Mouse (Mus musculus): ENCODE measurements at regions not wholly inside any gene's neighbourhood (a gene's known extent, or its start where the extent isn't known, plus 50 kb on each side); places are given as distances from the start of the nearest gene placed in this dataset.
A peak's percentile ranks its signal among the peaks of the same experiment; 100 is the strongest.

DNA sequence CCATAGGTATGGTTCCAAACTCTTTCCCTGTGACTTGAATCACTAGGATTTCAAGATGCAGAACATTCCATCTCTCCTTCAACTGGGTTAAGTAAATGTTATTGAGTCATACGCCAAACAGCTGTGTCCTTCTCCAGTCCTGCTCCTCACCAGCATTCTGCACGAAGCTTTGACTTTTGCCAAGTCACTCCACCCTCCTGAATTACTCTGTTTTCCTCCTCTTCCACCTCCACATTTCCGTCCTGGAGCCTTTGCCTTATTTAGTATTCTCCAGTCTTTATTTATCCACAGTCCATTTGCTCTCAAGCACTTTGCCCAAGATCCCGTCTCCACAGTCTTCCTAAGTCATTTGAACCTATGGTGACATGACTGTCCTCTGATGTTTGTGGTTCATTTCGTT is 193.1 kb upstream of the Arhgap20 start:
- Histone ChIP-seq H3K4me1 (replicated peaks; ENCODE audit: insufficient read depth, low read length) (no peaks in the 10 kb centered on the region), H3K4me3 (replicated peaks; ENCODE audit: low read depth, low read length) (no peak overlapping the region), H3K9me3 (replicated peaks; ENCODE audit: low read length) (no peaks in the 10 kb centered on the region), H3K27ac (no peak overlapping the region), H3K36me3 (ENCODE audit: insufficient read depth, low read length) (no peaks in the 10 kb centered on the region), H3K4me2 (ENCODE audit: low read length) (no peak overlapping the region), H3K27me3 (ENCODE audit: insufficient read depth, low read length) (no peaks in the 10 kb centered on the region), H3K9ac (ENCODE audit: low read depth, low read length) (no peak overlapping the region)
- no peak for DNase-seq (ENCODE audit: low spot score)
- 72% methylated on average over 5 of the region's 5 CpGs for WGBS
- ATAC-seq (replicated peaks; ENCODE audit: low FRiP score, low read depth): no peak
- no peak for TF ChIP-seq CTCF (IDR thresholded peaks at IDR 0.05; ENCODE audit: low read depth)

DNA sequence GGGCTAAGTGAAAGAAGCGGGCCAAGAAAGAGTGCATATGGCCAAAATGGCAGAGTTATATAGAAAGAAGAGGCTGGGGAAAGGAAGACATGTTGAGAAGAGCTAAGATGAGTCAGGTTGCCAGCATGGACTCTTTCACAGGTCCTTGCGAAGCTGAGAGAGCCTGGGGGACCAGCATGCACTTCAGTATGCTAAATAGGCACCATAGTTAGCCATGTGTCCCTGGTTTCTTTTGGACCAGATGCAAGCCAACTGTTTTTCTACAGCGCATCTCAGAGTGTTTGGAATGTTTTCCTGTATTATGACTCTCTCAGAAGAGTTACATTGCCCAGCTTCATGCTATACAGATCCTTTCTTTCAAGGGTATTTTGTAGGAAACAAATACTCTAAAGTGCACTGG is 183.5 kb upstream of the Arhgap20 start:
- ATAC-seq (replicated peaks; ENCODE audit: low FRiP score, low read depth) (no peak), DNase-seq (ENCODE audit: low spot score) (no peak)
- Histone ChIP-seq H3K4me3 (replicated peaks; ENCODE audit: low read depth, low read length) (no peak overlapping the region), H3K9me3 (replicated peaks; ENCODE audit: low read length) (no peaks in the 10 kb centered on the region), H3K9ac (ENCODE audit: low read depth, low read length) (no peak overlapping the region), H3K36me3 (ENCODE audit: insufficient read depth, low read length) (no peaks in the 10 kb centered on the region), H3K27ac (no peak overlapping the region), H3K4me1 (replicated peaks; ENCODE audit: insufficient read depth, low read length) (no peaks in the 10 kb centered on the region), H3K4me2 (ENCODE audit: low read length) (no peak overlapping the region), H3K27me3 (ENCODE audit: insufficient read depth, low read length) (no peaks in the 10 kb centered on the region)
- TF ChIP-seq CTCF (IDR thresholded peaks at IDR 0.05; ENCODE audit: low read depth): no peak
- WGBS: 92% methylated on average over 3 of the region's 3 CpGs

DNA sequence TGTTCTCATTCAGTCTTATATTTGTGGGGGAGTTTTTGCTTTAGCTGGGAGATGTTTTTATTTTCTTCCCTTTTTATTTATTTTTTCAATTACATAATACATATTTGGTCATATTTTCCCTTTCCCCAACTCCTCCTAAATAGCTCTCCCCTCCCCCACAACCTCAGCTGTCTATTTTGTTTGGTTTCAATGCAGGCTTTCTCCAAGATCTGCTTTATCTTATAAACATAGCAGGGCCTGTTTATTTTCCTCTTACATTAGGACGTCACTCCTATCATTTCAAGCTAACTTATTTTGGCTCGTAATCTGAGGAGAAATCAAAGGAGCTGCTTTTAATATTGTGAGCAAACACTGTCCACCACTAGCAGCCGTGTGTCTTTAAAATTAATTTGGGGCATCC is 171.4 kb upstream of the Arhgap20 start:
- H3K9ac ChIP-seq (ENCODE audit: low read depth, low read length): no peak overlapping the region
- H3K36me3 ChIP-seq (ENCODE audit: insufficient read depth, low read length): no peaks in the 10 kb centered on the region
- TF ChIP-seq CTCF (IDR thresholded peaks at IDR 0.05; ENCODE audit: low read depth): no peak
- H3K27ac ChIP-seq: no peak overlapping the region
- H3K4me3 ChIP-seq (replicated peaks; ENCODE audit: low read depth, low read length): no peak overlapping the region
- DNase-seq (ENCODE audit: low spot score) (peak; percentile 19), ATAC-seq (replicated peaks; ENCODE audit: low FRiP score, low read depth) (no peak)
- no peaks in the 10 kb centered on the region for H3K4me1 ChIP-seq (replicated peaks; ENCODE audit: insufficient read depth, low read length)
- WGBS: 39% methylated on average over 3 of the region's 3 CpGs
- H3K27me3 ChIP-seq (ENCODE audit: insufficient read depth, low read length): no peaks in the 10 kb centered on the region
- H3K9me3 ChIP-seq (replicated peaks; ENCODE audit: low read length): no peaks in the 10 kb centered on the region
- no peak overlapping the region for H3K4me2 ChIP-seq (ENCODE audit: low read length)

DNA sequence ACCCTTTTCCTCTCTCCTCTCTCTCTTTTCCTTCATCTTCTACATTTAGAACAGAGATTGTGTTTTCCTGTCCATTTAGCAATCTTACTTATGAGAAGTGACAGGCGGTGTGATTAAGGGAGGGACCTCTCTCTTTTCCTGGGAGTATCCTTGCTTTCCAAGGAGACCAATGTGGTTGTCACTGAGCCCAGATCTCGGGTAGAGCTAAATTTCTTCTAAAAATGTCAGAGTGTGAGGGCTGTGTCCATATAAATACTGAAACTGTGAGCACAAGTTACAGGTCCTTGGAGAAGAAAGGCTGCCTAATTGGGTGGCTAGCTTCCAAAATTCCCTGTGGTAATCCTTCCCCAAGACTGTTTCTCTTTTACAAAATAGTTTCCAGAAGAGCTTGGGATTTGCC is 166.4 kb upstream of the Arhgap20 start:
- Histone ChIP-seq H3K36me3 (ENCODE audit: insufficient read depth, low read length) (no peaks in the 10 kb centered on the region), H3K27me3 (ENCODE audit: insufficient read depth, low read length) (no peaks in the 10 kb centered on the region), H3K4me2 (ENCODE audit: low read length) (no peak overlapping the region), H3K4me3 (replicated peaks; ENCODE audit: low read depth, low read length) (no peak overlapping the region), H3K4me1 (replicated peaks; ENCODE audit: insufficient read depth, low read length) (no peaks in the 10 kb centered on the region), H3K27ac (no peak overlapping the region), H3K9me3 (replicated peaks; ENCODE audit: low read length) (no peaks in the 10 kb centered on the region), H3K9ac (ENCODE audit: low read depth, low read length) (no peak overlapping the region)
- 56% methylated on average over 2 of the region's 2 CpGs for WGBS
- TF ChIP-seq CTCF (IDR thresholded peaks at IDR 0.05; ENCODE audit: low read depth): no peak
- DNase-seq (ENCODE audit: low spot score): no peak
- no peak for ATAC-seq (replicated peaks; ENCODE audit: low FRiP score, low read depth)

DNA sequence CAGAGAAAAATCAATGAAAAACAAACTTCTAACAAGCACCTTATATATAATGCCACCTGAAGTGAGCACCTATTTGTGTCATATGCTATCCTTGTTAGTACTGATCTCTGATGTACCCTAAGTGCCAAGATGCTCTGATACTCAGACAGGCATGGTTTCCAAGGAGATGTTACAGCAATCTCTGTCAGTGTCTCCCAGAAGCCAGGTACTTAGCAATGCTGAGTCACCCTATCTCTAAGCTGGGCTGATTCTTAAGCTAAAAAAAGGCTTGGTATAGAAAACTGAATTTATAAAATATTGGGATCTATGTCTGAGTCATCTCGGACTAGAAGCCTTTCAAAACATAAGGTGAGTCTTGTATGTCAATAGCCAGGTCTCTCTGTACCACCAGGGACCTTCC is 157.0 kb upstream of the Arhgap20 start:
- Histone ChIP-seq H3K9ac (ENCODE audit: low read depth, low read length) (no peak overlapping the region), H3K9me3 (replicated peaks; ENCODE audit: low read length) (no peaks in the 10 kb centered on the region), H3K4me2 (ENCODE audit: low read length) (no peak overlapping the region), H3K4me3 (replicated peaks; ENCODE audit: low read depth, low read length) (no peak overlapping the region), H3K36me3 (ENCODE audit: insufficient read depth, low read length) (no peaks in the 10 kb centered on the region), H3K27ac (no peak overlapping the region), H3K4me1 (replicated peaks; ENCODE audit: insufficient read depth, low read length) (no peaks in the 10 kb centered on the region), H3K27me3 (ENCODE audit: insufficient read depth, low read length) (no peaks in the 10 kb centered on the region)
- ATAC-seq (replicated peaks; ENCODE audit: low FRiP score, low read depth) (no peak), DNase-seq (ENCODE audit: low spot score) (no peak)
- no peak for TF ChIP-seq CTCF (IDR thresholded peaks at IDR 0.05; ENCODE audit: low read depth)
- 82% methylated on average over 1 of the region's 1 CpGs for WGBS

DNA sequence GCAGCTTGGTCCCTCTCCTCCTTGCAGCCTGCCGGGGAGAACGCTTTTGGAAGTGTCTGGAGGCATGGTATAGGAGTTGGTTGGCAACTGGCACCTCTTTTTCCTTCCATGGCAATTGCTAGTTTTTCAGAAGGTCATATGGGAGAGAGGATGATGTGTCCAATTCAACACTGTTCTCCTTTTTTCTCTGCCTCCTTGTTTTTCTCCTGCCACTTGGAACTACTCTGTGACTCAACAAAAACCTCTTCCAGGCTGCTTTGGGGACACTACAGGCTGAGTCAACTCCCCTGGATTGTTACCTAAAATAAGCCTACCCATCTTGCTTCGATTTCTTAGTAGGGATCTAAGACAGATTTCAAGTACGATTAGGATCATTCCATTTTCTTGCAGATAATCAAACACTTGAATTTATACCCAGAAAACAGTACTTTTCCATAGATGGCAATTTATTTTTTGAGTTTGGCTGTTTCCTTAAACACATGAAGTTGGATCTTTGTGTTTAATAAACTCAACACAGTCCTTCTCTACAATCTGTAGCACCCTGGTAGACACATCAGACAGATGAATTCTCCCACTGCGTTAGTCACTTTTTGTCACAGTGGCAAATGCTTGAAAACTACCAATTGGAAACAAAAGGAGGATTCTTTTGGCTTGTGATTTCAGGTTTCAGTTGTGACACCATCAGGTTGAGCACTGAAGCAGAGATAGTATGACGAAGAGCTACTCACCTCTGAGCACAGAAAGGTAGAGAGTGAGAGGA is 156.3 kb upstream of the Arhgap20 start:
- TF ChIP-seq CTCF (IDR thresholded peaks at IDR 0.05; ENCODE audit: low read depth): no peak
- 90% methylated on average over 6 of the region's 6 CpGs for WGBS
- no peak for DNase-seq (ENCODE audit: low spot score)
- no peak overlapping the region for H3K4me2 ChIP-seq (ENCODE audit: low read length)
- no peak overlapping the region for H3K9ac ChIP-seq (ENCODE audit: low read depth, low read length)
- H3K4me3 ChIP-seq (replicated peaks; ENCODE audit: low read depth, low read length): no peak overlapping the region
- no peak overlapping the region for H3K27ac ChIP-seq
- no peaks in the 10 kb centered on the region for H3K27me3 ChIP-seq (ENCODE audit: insufficient read depth, low read length)
- no peaks in the 10 kb centered on the region for H3K36me3 ChIP-seq (ENCODE audit: insufficient read depth, low read length)
- H3K9me3 ChIP-seq (replicated peaks; ENCODE audit: low read length): no peaks in the 10 kb centered on the region
- ATAC-seq (replicated peaks; ENCODE audit: low FRiP score, low read depth): no peak
- H3K4me1 ChIP-seq (replicated peaks; ENCODE audit: insufficient read depth, low read length): no peaks in the 10 kb centered on the region

DNA sequence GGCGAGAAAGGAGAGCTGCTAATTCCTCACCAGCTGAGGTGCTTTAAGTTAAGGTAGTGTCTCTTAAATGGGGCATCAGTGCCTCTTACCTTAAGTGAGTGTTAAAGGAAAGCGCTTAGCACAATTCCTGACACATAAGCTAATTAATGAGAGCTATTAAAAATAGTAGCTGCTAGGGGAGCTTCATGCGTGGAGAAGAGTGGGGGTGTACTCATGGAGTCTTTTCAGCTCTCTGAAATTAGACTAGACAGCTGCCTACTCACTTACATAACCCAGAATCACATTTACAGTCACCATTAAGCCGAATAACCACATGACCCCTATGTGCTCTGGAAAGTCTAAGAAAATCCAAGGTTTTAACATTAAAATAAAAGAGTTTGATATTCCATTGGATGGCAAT is 139.0 kb upstream of the Arhgap20 start:
- Histone ChIP-seq H3K4me3 (replicated peaks; ENCODE audit: low read depth, low read length) (no peak overlapping the region), H3K9ac (ENCODE audit: low read depth, low read length) (no peak overlapping the region), H3K27me3 (ENCODE audit: insufficient read depth, low read length) (no peaks in the 10 kb centered on the region), H3K4me2 (ENCODE audit: low read length) (no peak overlapping the region), H3K9me3 (replicated peaks; ENCODE audit: low read length) (no peaks in the 10 kb centered on the region), H3K4me1 (replicated peaks; ENCODE audit: insufficient read depth, low read length) (no peaks in the 10 kb centered on the region), H3K27ac (no peak overlapping the region), H3K36me3 (ENCODE audit: insufficient read depth, low read length) (no peaks in the 10 kb centered on the region)
- DNase-seq (ENCODE audit: low spot score) (no peak), ATAC-seq (replicated peaks; ENCODE audit: low FRiP score, low read depth) (no peak)
- TF ChIP-seq CTCF (IDR thresholded peaks at IDR 0.05; ENCODE audit: low read depth): no peak
- WGBS: 72% methylated on average over 4 of the region's 4 CpGs

Measured in kidney, postnatal 0 days (tissue).